ENCODE assay signal across 8 mouse cellular contexts in the genomic region with DNA sequence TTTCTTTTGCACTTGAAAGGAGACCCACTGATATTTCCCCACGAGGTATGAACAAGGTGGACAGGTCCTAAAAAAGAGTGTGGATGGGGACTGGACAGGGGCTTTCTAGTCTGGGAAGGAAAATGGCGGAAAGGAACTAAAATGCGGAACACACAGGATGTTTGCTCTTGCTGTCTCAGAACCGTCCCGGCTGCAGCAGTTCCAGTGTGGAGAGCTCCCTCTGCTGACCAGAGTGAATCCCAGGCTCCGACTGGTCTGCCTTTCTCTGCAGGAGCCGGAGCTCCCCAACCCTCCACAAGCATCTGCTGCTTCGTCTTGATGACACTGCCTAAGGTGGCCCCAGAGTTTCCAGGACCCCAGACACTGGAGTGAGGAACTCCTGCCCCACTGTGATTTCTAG. TPM values are rescaled to one million over a fixed set of nuclear protein-coding genes. Genes with fewer than 3 reads are reported as not detected.
DNase-seq lines count a peak whose midpoint lies in the region; ATAC-seq and TF ChIP-seq lines count a peak whose summit lies in the region.

No protein-coding gene starts in this region.

- no peak overlapping the region; the same call in 1 of the 2 replicates for H3K9ac ChIP-seq in embryonic facial prominence, embryonic 13.5 days
- no peak overlapping the region for H3K9ac ChIP-seq in kidney, embryonic 14.5 days (ENCODE audit: low read depth, low read length)
- H3K9ac ChIP-seq in limb, embryonic 14.5 days (ENCODE audit: low read depth, low read length, severe bottlenecking), result no peak overlapping the region
- peak overlapping the region; percentile 16; the same call in 1 of the 2 replicates for H3K9ac ChIP-seq in midbrain, embryonic 16.5 days (ENCODE audit: low read depth, low read length)

- TF ChIP-seq POLR2A in limb, embryonic 14.5 days (IDR thresholded peaks at IDR 0.05; ENCODE audit: borderline replicate concordance, extremely low read depth, insufficient read depth, insufficient read length), result no peak

- 6% methylated on average over 8 of the region's 8 CpGs for WGBS in embryonic facial prominence, embryonic 13.5 days
- WGBS in kidney, embryonic 14.5 days, result 5% methylated on average over 8 of the region's 8 CpGs
- WGBS in limb, embryonic 14.5 days, result 11% methylated on average over 8 of the region's 8 CpGs
- WGBS in midbrain, embryonic 16.5 days, result 5% methylated on average over 8 of the region's 8 CpGs

- peak overlapping the region; percentile 64 for H3K27ac ChIP-seq in embryonic facial prominence, embryonic 13.5 days
- peak overlapping the region; percentile 60; the same call in 1 of the 2 replicates for H3K27ac ChIP-seq in kidney, embryonic 14.5 days (ENCODE audit: low read depth, low read length)
- H3K27ac ChIP-seq in limb, embryonic 14.5 days (replicated peaks; ENCODE audit: low read depth, low read length), result peak overlapping the region; percentile 44
- H3K27ac ChIP-seq in midbrain, embryonic 16.5 days (ENCODE audit: low read length), result peak overlapping the region; percentile 71

- peak; percentile 73 for DNase-seq in 3134 (ENCODE audit: extremely low read depth, insufficient read length, low spot score)
- peak; percentile 82 for DNase-seq in adrenal gland, postnatal 25 days
- peak; percentile 91 for DNase-seq in heart, adult 8-10 months (ENCODE audit: low spot score)
- peak; percentile 81 for DNase-seq in limb, embryonic 14.5 days (ENCODE audit: low spot score)
- DNase-seq in spleen, postnatal 14 days (ENCODE audit: low spot score in 2 of 2), result peak; percentile 67 to 81

- ATAC-seq in embryonic facial prominence, embryonic 13.5 days (ENCODE audit: insufficient number of reproducible peaks, insufficient read depth, low FRiP score, low TSS enrichment, low read depth), result no peak
- ATAC-seq in kidney, embryonic 14.5 days (ENCODE audit: low FRiP score, low TSS enrichment), result peak; percentile 17; the same call in 1 of the 2 replicates
- no peak for ATAC-seq in limb, embryonic 14.5 days (ENCODE audit: low FRiP score, low read depth)
- 0 out of 2 replicates have a peak, but pooled peaks have one; percentile 2 for ATAC-seq in midbrain, embryonic 16.5 days

- H3K36me3 ChIP-seq in embryonic facial prominence, embryonic 13.5 days, result peaks cover 44% of the 10 kb centered on the region
- H3K36me3 ChIP-seq in kidney, embryonic 14.5 days (ENCODE audit: control insufficient read depth, insufficient read depth, low read length), result peaks cover 39% of the 10 kb centered on the region
- peaks cover 54% of the 10 kb centered on the region for H3K36me3 ChIP-seq in limb, embryonic 14.5 days (ENCODE audit: control insufficient read depth, insufficient read depth, low read length)
- H3K36me3 ChIP-seq in midbrain, embryonic 16.5 days (ENCODE audit: control insufficient read depth, insufficient read depth, low read length), result peaks cover 13% of the 10 kb centered on the region

- H3K4me1 ChIP-seq in embryonic facial prominence, embryonic 13.5 days, result peaks cover 32% of the 10 kb centered on the region
- peaks cover 19% of the 10 kb centered on the region for H3K4me1 ChIP-seq in kidney, embryonic 14.5 days (ENCODE audit: control insufficient read depth, insufficient read depth, low read length)
- peaks cover 23% of the 10 kb centered on the region for H3K4me1 ChIP-seq in limb, embryonic 14.5 days (ENCODE audit: control insufficient read depth, insufficient read depth, low read length)
- peaks cover 22% of the 10 kb centered on the region for H3K4me1 ChIP-seq in midbrain, embryonic 16.5 days (ENCODE audit: control insufficient read depth, insufficient read depth, low read length)

- H3K4me3 ChIP-seq in embryonic facial prominence, embryonic 13.5 days, result peak overlapping the region; percentile 78
- peak overlapping the region; percentile 1; the same call in 1 of the 2 replicates for H3K4me3 ChIP-seq in kidney, embryonic 14.5 days (ENCODE audit: low read length)
- H3K4me3 ChIP-seq in limb, embryonic 14.5 days (replicated peaks; ENCODE audit: low read length), result peak overlapping the region; percentile 64; the same call in 1 of the 2 replicates
- 0 out of 2 replicates have a peak overlapping the region, but pooled peaks have one; percentile 3 for H3K4me3 ChIP-seq in midbrain, embryonic 16.5 days (ENCODE audit: low read depth, low read length)

- peak overlapping the region; percentile 60 for H3K4me2 ChIP-seq in embryonic facial prominence, embryonic 13.5 days
- H3K4me2 ChIP-seq in kidney, embryonic 14.5 days (replicated peaks; ENCODE audit: low read depth, low read length), result peak overlapping the region; percentile 65; the same call in 1 of the 2 replicates
- no peak overlapping the region; the same call in none of the 2 replicates for H3K4me2 ChIP-seq in limb, embryonic 14.5 days (replicated peaks; ENCODE audit: low read depth, low read length, severe bottlenecking)
- H3K4me2 ChIP-seq in midbrain, embryonic 16.5 days (ENCODE audit: low read length), result peak overlapping the region; percentile 57

- H3K9me3 ChIP-seq in embryonic facial prominence, embryonic 13.5 days, result no peaks in the 10 kb centered on the region
- H3K9me3 ChIP-seq in kidney, embryonic 14.5 days (ENCODE audit: control insufficient read depth, low read length), result no peaks in the 10 kb centered on the region
- no peaks in the 10 kb centered on the region for H3K9me3 ChIP-seq in limb, embryonic 14.5 days (ENCODE audit: control insufficient read depth, low read length)
- no peaks in the 10 kb centered on the region for H3K9me3 ChIP-seq in midbrain, embryonic 16.5 days (replicated peaks; ENCODE audit: control insufficient read depth, low read length, poor library complexity, severe bottlenecking)

- no peaks in the 10 kb centered on the region for H3K27me3 ChIP-seq in embryonic facial prominence, embryonic 13.5 days
- no peaks in the 10 kb centered on the region for H3K27me3 ChIP-seq in kidney, embryonic 14.5 days (ENCODE audit: control insufficient read depth, insufficient read depth, low read length)
- no peaks in the 10 kb centered on the region for H3K27me3 ChIP-seq in limb, embryonic 14.5 days (ENCODE audit: control insufficient read depth, insufficient read depth, low read length)
- no peaks in the 10 kb centered on the region for H3K27me3 ChIP-seq in midbrain, embryonic 16.5 days (ENCODE audit: control insufficient read depth, insufficient read depth, low read depth, low read length)

RNA-seq across cellular contexts. Expression of gene Aurkb, which starts 9.6 kb away (rescaled TPM):
- 9.7 and 11.8 TPM in 2 replicates for total RNA-seq in adrenal gland, postnatal 25 days (2021)
- polyA plus RNA-seq in embryonic facial prominence, embryonic 13.5 days (2015; fragmentation: Nextera tagmentation; extraction: Ambion mirVana), result 152 and 153 TPM in 2 replicates
- under 1 TPM in 2 of 4 experiments, not detected in 2; 0.33 to 0.75 TPM for total RNA-seq in heart, adult 8-10 months (2022)
- 145 and 155 TPM in 2 replicates for polyA plus RNA-seq in kidney, embryonic 14.5 days (2014; fragmentation: Nextera tagmentation; extraction: Ambion mirVana)
- polyA plus RNA-seq in limb, embryonic 14.5 days (2012; rRNA removed), result 124 and 144 TPM in 2 replicates
- polyA plus RNA-seq in limb, embryonic 14.5 days (2014; fragmentation: Nextera tagmentation; extraction: Ambion mirVana), result 109 and 116 TPM in 2 replicates
- 12.6 and 15.4 TPM in 2 replicates for polyA plus RNA-seq in midbrain, embryonic 16.5 days (2015; fragmentation: Nextera tagmentation; extraction: Ambion mirVana)

RNA-seq across cellular contexts. Expression of gene Ctc1, which starts 20.1 kb away (rescaled TPM):
- total RNA-seq in adrenal gland, postnatal 25 days (2021), result 32.9 and 33.9 TPM in 2 replicates
- polyA plus RNA-seq in embryonic facial prominence, embryonic 13.5 days (2015; fragmentation: Nextera tagmentation; extraction: Ambion mirVana), result 53.5 and 55.8 TPM in 2 replicates
- 10 to 100 TPM; 13.0 to 19.5 (median 14.9) TPM for total RNA-seq in heart, adult 8-10 months (2022)
- polyA plus RNA-seq in kidney, embryonic 14.5 days (2014; fragmentation: Nextera tagmentation; extraction: Ambion mirVana), result 44.2 and 62.3 TPM in 2 replicates
- polyA plus RNA-seq in limb, embryonic 14.5 days (2012; rRNA removed), result 76.4 and 110 TPM in 2 replicates
- polyA plus RNA-seq in limb, embryonic 14.5 days (2014; fragmentation: Nextera tagmentation; extraction: Ambion mirVana), result 44.6 and 49.1 TPM in 2 replicates
- polyA plus RNA-seq in midbrain, embryonic 16.5 days (2015; fragmentation: Nextera tagmentation; extraction: Ambion mirVana), result 66.5 and 67.0 TPM in 2 replicates

RNA-seq across cellular contexts. Expression of gene Borcs6, which starts 23.7 kb away (rescaled TPM):
- total RNA-seq in adrenal gland, postnatal 25 days (2021), result 23.1 and 32.0 TPM in 2 replicates
- polyA plus RNA-seq in embryonic facial prominence, embryonic 13.5 days (2015; fragmentation: Nextera tagmentation; extraction: Ambion mirVana), result 8.9 and 10.3 TPM in 2 replicates
- total RNA-seq in heart, adult 8-10 months (2022), result 10 to 100 TPM; 16.1 to 18.7 (median 17.1) TPM
- polyA plus RNA-seq in kidney, embryonic 14.5 days (2014; fragmentation: Nextera tagmentation; extraction: Ambion mirVana), result 6.6 and 7.5 TPM in 2 replicates
- polyA plus RNA-seq in limb, embryonic 14.5 days (2012; rRNA removed), result 15.2 and 15.6 TPM in 2 replicates
- 12.3 and 13.9 TPM in 2 replicates for polyA plus RNA-seq in limb, embryonic 14.5 days (2014; fragmentation: Nextera tagmentation; extraction: Ambion mirVana)
- polyA plus RNA-seq in midbrain, embryonic 16.5 days (2015; fragmentation: Nextera tagmentation; extraction: Ambion mirVana), result 15.7 and 20.4 TPM in 2 replicates

RNA-seq across cellular contexts. Expression of gene Pfas, which starts 27.6 kb away (rescaled TPM):
- total RNA-seq in adrenal gland, postnatal 25 days (2021), result 39.7 and 40.1 TPM in 2 replicates
- polyA plus RNA-seq in embryonic facial prominence, embryonic 13.5 days (2015; fragmentation: Nextera tagmentation; extraction: Ambion mirVana), result 42.7 and 44.4 TPM in 2 replicates
- total RNA-seq in heart, adult 8-10 months (2022), result 1 to 10 TPM; 4.5 to 8.2 (median 5.3) TPM
- 33.7 and 47.7 TPM in 2 replicates for polyA plus RNA-seq in kidney, embryonic 14.5 days (2014; fragmentation: Nextera tagmentation; extraction: Ambion mirVana)
- polyA plus RNA-seq in limb, embryonic 14.5 days (2012; rRNA removed), result 27.0 and 35.6 TPM in 2 replicates
- 22.0 and 25.6 TPM in 2 replicates for polyA plus RNA-seq in limb, embryonic 14.5 days (2014; fragmentation: Nextera tagmentation; extraction: Ambion mirVana)
- polyA plus RNA-seq in midbrain, embryonic 16.5 days (2015; fragmentation: Nextera tagmentation; extraction: Ambion mirVana), result 15.8 and 16.8 TPM in 2 replicates

RNA-seq across cellular contexts. Expression of gene Tmem107, which starts 34.8 kb away (rescaled TPM):
- total RNA-seq in adrenal gland, postnatal 25 days (2021), result 18.3 and 21.8 TPM in 2 replicates
- 47.2 and 48.2 TPM in 2 replicates for polyA plus RNA-seq in embryonic facial prominence, embryonic 13.5 days (2015; fragmentation: Nextera tagmentation; extraction: Ambion mirVana)
- 1 to 10 TPM; 6.3 to 8.4 (median 7.5) TPM for total RNA-seq in heart, adult 8-10 months (2022)
- 62.2 and 73.8 TPM in 2 replicates for polyA plus RNA-seq in kidney, embryonic 14.5 days (2014; fragmentation: Nextera tagmentation; extraction: Ambion mirVana)
- 47.8 and 71.0 TPM in 2 replicates for polyA plus RNA-seq in limb, embryonic 14.5 days (2012; rRNA removed)
- polyA plus RNA-seq in limb, embryonic 14.5 days (2014; fragmentation: Nextera tagmentation; extraction: Ambion mirVana), result 54.4 and 55.2 TPM in 2 replicates
- polyA plus RNA-seq in midbrain, embryonic 16.5 days (2015; fragmentation: Nextera tagmentation; extraction: Ambion mirVana), result 41.2 and 44.0 TPM in 2 replicates

Comparison
In these comparisons a context has a peak if more than half of its experiments do, and no peak if none do; other contexts are left out.
1. ATAC-seq: peak in kidney, embryonic 14.5 days (single experiment) and midbrain, embryonic 16.5 days (single experiment); none in embryonic facial prominence, embryonic 13.5 days (single experiment) and limb, embryonic 14.5 days (single experiment).
2. H3K4me3 ChIP-seq: peak in every context shown above with its lines; median percentile 78 in embryonic facial prominence, embryonic 13.5 days; 64 in limb, embryonic 14.5 days; 3 in midbrain, embryonic 16.5 days; 1 in kidney, embryonic 14.5 days.
3. Peak in every context shown above with its lines, with median percentiles within 50 percentile points of each other: DNase-seq and H3K27ac ChIP-seq.